Mouse (Mus musculus): Measurements from ENCODE around the gene Igsf9.

- peak; percentile 66 for TF ChIP-seq CTCF (IDR thresholded peaks at IDR 0.05)
- TF ChIP-seq EP300 (IDR thresholded peaks at IDR 0.05), result peak; percentile 91
Observed at GRCm38 (mm10) chr1:172525027-172525764, 43.6 kb downstream of the Igsf9 start.
